Mouse (Mus musculus): ENCODE data around the gene Chrm4.

Gene Chrm4

DNA sequence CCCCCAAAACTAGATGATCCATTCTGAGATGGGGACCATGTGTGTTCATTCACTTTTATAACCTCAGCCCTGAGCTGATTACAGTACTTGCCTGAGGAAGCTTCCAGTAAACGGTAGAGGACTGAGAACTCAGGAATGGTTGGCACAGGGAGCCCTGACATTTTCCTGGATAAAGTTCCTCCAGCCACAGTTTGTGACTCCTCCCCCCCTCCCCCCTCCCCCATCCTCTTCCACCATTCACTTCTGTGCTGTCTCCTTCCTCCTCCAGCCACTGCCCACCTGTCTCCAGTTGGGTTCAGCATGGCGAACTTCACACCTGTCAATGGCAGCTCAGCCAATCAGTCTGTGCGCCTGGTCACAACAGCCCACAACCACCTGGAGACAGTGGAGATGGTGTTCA lies at the start of gene Chrm4:
Gene Chrm4, plus strand, starts transcription at position 301 of the 400 bp plus-strand sequence.
- no peak for DNase-seq

DNA sequence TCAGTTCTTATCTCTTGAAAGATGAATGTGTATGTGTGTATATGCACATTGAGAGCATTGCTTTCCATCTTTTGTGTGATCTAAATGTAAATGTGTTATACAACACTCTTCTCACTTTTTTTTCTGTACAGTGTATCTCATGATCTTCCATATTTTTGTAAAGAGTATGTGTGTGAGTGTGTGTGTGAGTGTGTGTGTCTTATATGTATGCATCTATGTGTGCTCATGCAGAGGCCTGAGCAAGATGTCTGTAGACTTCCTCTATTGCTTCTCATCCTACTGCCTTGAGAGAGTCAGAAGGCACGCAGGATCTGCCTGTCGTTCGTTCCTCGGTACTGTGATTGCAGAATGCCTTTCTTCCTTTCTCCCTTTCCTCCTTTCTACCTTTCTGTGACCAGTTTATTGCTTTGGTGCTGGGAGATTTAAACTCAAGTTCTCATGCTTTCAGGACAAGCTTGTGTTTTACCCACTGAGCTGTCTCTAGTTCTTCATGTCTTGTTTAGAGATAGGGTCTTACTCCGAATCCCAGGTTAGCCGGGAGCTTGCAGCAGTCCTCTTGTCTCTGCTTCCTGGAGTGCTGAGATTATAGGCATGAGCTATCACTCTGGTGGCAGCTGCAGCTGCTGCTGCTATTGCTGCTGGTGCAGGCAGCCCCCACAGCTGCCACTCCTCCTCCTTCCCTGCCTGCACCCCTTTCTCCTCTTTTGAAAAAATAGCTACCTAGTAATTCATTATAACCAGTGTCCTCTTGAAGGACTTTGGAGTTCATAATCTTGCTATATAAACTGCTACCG lies 48.5 kb upstream of the Chrm4 start:
- DNase-seq, result no peak

DNA sequence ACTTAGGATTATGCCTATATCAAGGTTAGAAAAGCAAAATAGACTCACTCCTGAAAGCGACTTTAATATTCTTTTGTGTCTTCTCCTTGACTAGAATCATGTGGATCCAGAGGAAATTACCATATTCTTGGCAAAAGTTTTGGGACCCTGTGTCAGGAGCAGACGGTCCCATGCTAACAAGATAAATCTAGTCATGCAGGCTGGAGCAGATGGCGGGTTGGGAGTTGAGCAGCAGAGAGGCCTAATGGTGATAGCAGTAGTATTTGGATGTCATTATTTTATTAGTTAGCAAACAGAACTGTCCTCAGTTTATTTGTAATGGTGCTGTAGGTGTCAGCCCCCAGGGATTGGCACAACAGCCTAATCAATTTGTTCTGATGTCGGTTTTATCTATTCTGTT lies 43.1 kb upstream of the Chrm4 start:
- no peak for DNase-seq

GRCm38 (mm10) chr2:91884616-91885015 lies 42.4 kb upstream of the Chrm4 start:
- DNase-seq, result no peak

DNA sequence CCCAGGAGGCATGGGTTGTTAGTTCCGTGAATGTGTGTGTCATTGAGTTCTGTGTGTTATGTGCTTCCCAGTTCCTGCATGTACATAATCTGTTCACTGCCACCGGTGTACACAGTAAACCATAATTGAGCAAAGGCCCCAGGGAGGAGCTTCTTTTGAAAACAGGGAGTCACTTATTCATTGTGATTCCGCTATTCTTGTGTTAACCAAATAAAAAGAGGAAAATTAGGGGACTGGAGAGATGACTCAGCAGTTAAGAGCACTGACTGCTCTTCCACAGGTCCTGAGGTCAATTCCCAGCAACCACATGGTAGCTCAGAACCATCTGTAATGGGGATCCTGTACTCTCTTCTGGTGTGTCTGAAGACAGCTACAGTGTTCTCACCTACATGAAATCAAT lies 32.3 kb upstream of the Chrm4 start:
- no peak for DNase-seq

DNA sequence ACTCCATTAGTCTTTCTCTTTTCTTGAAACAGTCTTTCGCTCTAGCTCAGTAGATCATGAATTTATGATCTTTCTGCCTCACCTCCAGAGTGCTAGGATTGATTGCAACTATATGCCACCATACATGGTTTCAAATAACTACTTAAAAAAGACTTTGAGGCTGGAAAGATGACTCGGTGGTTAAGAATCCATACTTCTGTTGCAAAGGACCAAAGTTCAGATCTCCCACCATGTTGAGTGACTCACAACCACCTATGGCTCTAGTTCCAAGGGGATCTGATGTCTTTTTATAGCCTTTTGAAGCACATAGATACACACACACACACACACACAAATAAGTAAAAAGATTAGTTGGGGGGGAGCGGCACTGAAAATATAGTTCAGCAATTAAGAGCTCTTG lies 31.6 kb upstream of the Chrm4 start:
- DNase-seq, result no peak

GRCm38 (mm10) chr2:91897968-91898367 lies 29.1 kb upstream of the Chrm4 start:
- DNase-seq, result no peak

- DNase-seq, result no peak
These were observed 27.9 kb upstream of the Chrm4 start for GRCm38 (mm10) chr2:91899141-91899540.

DNA sequence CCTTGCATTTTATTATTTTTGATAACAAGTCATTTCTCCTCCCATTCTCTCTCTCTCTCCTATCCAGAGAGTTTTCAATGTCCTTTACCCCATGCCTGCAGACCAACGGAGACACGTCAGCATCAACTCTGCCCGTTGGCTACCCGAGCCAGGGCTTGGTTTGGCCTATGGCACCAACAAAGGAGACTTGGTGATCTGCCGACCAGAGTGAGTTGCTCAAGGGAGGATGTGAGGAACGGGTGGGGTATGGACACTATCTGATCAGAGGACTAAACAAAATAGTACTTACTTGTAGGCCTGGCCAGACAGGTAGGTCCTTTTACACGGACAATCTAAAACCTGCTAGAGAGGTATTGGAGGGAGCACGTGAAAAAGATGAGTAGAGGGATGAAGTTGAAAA lies 26.6 kb upstream of the Chrm4 start:
- DNase-seq, result no peak

DNA sequence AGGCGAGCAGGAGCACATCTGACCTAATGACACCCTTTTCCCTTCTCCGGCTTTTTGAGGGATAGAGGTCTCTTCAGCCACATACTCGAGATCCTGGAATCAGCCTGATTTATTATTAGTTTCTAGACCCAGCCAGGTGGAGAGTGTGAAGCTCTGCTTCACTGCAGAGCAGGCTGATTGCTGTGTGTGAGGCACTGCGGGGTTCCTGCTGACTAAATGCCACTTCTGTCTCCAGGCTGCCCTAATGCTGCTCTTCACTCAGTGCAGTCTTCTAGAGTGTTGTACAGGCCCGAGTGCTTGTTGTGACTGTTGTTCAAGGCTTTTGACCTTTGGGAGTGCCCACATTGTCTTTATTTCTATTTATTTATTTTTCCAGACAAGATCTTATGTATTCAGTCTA lies 24.7 kb upstream of the Chrm4 start:
- DNase-seq, result no peak

DNA sequence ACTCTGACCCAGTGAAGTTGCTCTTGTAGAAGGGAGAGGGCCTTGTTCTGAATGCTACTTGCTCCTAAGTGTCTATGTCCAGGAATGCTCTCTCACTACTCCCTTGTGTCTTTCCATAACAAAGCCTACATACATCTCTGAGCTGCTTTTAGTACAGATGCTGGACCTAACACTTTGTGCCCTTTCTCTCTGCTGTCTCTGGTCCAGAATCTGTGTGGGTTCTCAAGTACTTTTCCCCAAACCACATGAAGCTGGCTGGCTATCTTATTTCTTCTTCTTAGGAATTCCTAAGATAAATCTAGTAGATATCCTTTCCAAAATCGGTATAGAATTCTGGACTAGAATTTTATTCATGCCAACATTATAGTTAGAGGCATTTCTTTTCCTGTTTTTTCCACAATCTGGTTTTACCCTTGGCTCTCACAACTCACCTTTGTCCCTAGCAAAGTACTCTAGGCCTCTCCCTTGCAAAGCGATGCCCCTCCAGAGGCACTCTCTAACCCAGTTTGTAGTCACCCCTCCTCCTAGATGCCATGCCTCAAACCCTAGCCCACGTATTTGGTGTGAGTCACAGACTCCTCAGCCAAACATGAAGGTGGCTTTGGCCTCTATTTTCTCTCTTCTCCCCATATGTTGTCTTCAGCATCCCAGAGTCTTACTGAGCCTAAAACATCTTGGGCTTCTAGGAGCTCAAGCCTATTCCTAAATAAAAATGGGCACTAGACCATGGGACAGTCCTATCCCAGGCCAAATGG lies 23.7 kb upstream of the Chrm4 start:
- DNase-seq, result no peak

- DNase-seq, result no peak
These were observed 22.3 kb upstream of the Chrm4 start for GRCm38 (mm10) chr2:91904618-91905307.

- DNase-seq, result no peak
These were observed 20.9 kb upstream of the Chrm4 start for GRCm38 (mm10) chr2:91906141-91906540.

DNA sequence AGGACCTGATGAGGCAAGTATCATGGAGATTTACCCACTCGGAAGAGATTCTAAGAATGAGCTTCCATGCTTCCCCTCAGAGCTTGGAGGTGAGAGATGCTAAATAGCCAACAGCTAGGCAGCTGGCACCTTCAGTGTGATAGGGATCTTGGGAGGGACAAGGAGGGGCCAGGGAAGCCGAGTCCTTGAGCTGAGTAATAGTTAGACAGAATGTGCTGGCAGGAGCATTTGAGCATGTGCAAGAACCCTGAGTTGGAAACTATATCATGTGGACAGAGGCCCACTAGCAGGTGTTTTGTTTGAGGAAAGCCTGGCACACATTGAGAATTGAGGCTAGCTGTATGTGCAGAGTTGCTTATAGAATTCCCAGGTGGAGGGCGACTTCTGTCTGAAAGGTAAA lies 14.4 kb upstream of the Chrm4 start:
- DNase-seq, result no peak

GRCm38 (mm10) chr2:91913328-91914110 lies 13.5 kb upstream of the Chrm4 start:
- no peak for DNase-seq

DNA sequence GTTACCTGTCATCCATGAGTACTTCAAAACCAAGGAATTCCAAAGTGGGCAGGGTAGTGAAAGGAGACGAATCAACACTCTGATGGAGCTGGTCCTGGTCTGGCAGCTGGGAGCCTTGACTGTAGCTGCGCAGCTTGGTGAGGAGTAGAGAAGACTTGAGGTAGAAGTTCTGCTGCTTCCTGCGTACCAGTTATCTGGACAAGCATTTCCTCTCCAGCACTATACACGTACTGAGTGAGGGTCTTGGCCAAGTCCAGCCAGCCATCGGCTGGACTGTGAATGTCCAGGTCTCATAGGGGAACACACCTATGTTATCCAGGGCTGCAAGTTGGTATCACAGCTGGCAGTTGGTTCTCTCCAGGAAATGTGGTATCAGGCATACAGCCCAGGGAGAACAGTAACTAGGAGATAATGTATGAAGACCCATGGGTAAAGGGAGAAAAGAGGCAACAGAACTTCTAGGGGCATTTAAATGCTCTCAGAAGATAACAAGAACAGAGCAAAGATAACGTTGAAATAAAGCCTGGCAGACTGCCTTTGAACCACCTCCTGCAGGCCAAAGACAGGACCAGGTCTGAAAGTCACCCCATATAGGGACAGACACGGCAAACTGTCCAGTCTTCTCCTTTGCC lies 10.6 kb upstream of the Chrm4 start:
- DNase-seq, result no peak

- DNase-seq, result no peak
These were observed 10.0 kb upstream of the Chrm4 start for GRCm38 (mm10) chr2:91917096-91917495.

DNA sequence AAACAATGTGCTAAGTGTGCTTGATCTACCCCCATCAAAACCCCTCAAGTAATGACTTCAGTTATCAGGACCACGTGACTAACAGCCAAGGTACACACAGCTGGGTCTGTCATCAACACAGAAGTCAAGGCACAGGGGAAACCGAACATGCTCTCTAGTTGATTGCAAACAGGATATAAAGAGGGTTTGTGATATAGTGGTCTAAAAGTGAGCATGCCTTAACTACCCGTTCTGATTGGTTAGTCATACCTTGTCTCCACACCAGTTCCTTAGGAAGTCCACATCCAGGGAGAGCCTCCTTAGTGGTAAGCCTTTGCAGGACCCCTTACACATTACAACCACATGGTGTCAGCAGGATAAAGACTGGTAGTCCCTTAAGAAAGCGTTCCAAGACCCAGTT lies 6.9 kb upstream of the Chrm4 start:
- DNase-seq, result no peak

GRCm38 (mm10) chr2:91921181-91921789 lies 5.8 kb upstream of the Chrm4 start:
- peak; percentile 62 for DNase-seq

GRCm38 (mm10) chr2:91921790-91922570 lies 5.1 kb upstream of the Chrm4 start:
- DNase-seq, result peak; percentile 66

Data from liver (tissue).